Mouse (Mus musculus) forebrain, embryonic 16.5 days (tissue): ENCODE measurements at regions not wholly inside any gene's neighbourhood (a gene's known extent, or its start where the extent isn't known, plus 50 kb on each side); places are given as distances from the start of the nearest gene placed in this dataset.

Source experiments
- ATAC-seq: fragments of 200-750 bp; cut with Nextera tagmentation; 2 replicates; pipeline ENCODE4 v1.8.0; 2017; ENCODE audit warnings: mild to moderate bottlenecking, moderate library complexity
- H3K27ac ChIP-seq: fragments of 300-500 bp; sonication (generic); 2 replicates; pipeline ENCODE4 v1.5.1; 2014; ENCODE audit warnings: low read length, control low read depth
- H3K27me3 ChIP-seq: fragments of 300-500 bp; sonication (generic); replicated peaks from 2 replicates; pipeline ENCODE4 v1.6.1; 2014; ENCODE audit warnings: low read length; ENCODE audit not compliant: control insufficient read depth, insufficient read depth
- H3K36me3 ChIP-seq: fragments of 300-500 bp; sonication (generic); 2 replicates; pipeline ENCODE4 v1.6.1; 2014; ENCODE audit not compliant: control insufficient read depth, insufficient read depth
- H3K4me1 ChIP-seq: fragments of 300-500 bp; sonication (generic); replicated peaks from 2 replicates; pipeline ENCODE4 v1.6.1; 2014; ENCODE audit warnings: low read length; ENCODE audit not compliant: control insufficient read depth, insufficient read depth
- H3K4me2 ChIP-seq: fragments of 300-500 bp; sonication (generic); 2 replicates; pipeline ENCODE4 v1.6.1; 2014; ENCODE audit warnings: mild to moderate bottlenecking, low read length, control low read depth
- H3K4me3 ChIP-seq: fragments of 300-500 bp; sonication (generic); replicated peaks from 2 replicates; pipeline ENCODE4 v1.5.1; 2014; ENCODE audit warnings: mild to moderate bottlenecking, low read length, control low read depth
- H3K9ac ChIP-seq: fragments of 300-500 bp; sonication (generic); replicated peaks from 2 replicates; pipeline ENCODE4 v1.6.1; 2014; ENCODE audit warnings: low read depth, low read length, control low read depth
- H3K9me3 ChIP-seq: fragments of 300-500 bp; sonication (generic); 2 replicates; pipeline ENCODE4 v1.6.1; 2016; ENCODE audit warnings: low read length; ENCODE audit not compliant: control insufficient read depth
- WGBS: fragments of 180-500 bp; shearing (Covaris S2); extraction: QIAGEN DNeasy Blood & Tissue Kit; methylation state at CpG from one replicate; pipeline ENCODE4 v1.1.7; 2014; 5-methylcytosine and 5-hydroxymethylcytosine counted together

GRCm38 (mm10) chr7:77502608-77503007 lies 1235.2 kb downstream of the Ntrk3 start:
- 91% methylated on average over 4 of the region's 4 CpGs for WGBS
- ATAC-seq: no peak
- H3K4me1 ChIP-seq: no peaks in the 10 kb centered on the region
- no peaks in the 10 kb centered on the region for H3K27me3 ChIP-seq
- no peak overlapping the region for H3K9ac ChIP-seq
- H3K36me3 ChIP-seq: no peaks in the 10 kb centered on the region
- no peak overlapping the region for H3K27ac ChIP-seq
- H3K4me2 ChIP-seq: no peak overlapping the region
- H3K9me3 ChIP-seq: no peaks in the 10 kb centered on the region
- H3K4me3 ChIP-seq: no peak overlapping the region

GRCm38 (mm10) chr7:77495066-77495465 lies 1242.7 kb downstream of the Ntrk3 start:
- no peaks in the 10 kb centered on the region for H3K9me3 ChIP-seq
- H3K4me1 ChIP-seq: no peaks in the 10 kb centered on the region
- H3K9ac ChIP-seq: no peak overlapping the region
- H3K27me3 ChIP-seq: no peaks in the 10 kb centered on the region
- ATAC-seq: no peak
- H3K4me2 ChIP-seq: no peak overlapping the region
- H3K27ac ChIP-seq: no peak overlapping the region
- no peaks in the 10 kb centered on the region for H3K36me3 ChIP-seq
- WGBS: 85% methylated on average over 3 of the region's 3 CpGs
- H3K4me3 ChIP-seq: no peak overlapping the region

- Histone ChIP-seq H3K9ac (no peak overlapping the region), H3K4me3 (no peak overlapping the region), H3K4me1 (no peaks in the 10 kb centered on the region), H3K27ac (no peak overlapping the region), H3K27me3 (no peaks in the 10 kb centered on the region), H3K36me3 (no peaks in the 10 kb centered on the region), H3K4me2 (no peak overlapping the region), H3K9me3 (no peaks in the 10 kb centered on the region)
- 74% methylated on average over 2 of the region's 2 CpGs for WGBS
- no peak for ATAC-seq
Observed at GRCm38 (mm10) chr7:77477519-77477918, 1247.8 kb downstream of the Agbl1 start.

- 36% methylated on average over 2 of the region's 2 CpGs for WGBS
- H3K36me3 ChIP-seq: no peaks in the 10 kb centered on the region
- H3K9ac ChIP-seq: no peak overlapping the region
- no peak overlapping the region for H3K4me2 ChIP-seq
- H3K4me3 ChIP-seq: no peak overlapping the region
- no peaks in the 10 kb centered on the region for H3K9me3 ChIP-seq
- no peak overlapping the region for H3K27ac ChIP-seq
- no peaks in the 10 kb centered on the region for H3K27me3 ChIP-seq
- H3K4me1 ChIP-seq: peaks cover 6% of the 10 kb centered on the region; the same call in 1 of the 2 replicates
- no peak for ATAC-seq
Observed at GRCm38 (mm10) chr7:77446052-77446367, 1216.3 kb downstream of the Agbl1 start.

- H3K4me3 ChIP-seq: no peak overlapping the region
- no peak for ATAC-seq
- WGBS: 38% methylated on average over 11 of the region's 11 CpGs
- no peak overlapping the region for H3K9ac ChIP-seq
- peak overlapping the region; percentile 16; the same call in 1 of the 2 replicates for H3K4me2 ChIP-seq
- H3K36me3 ChIP-seq: no peaks in the 10 kb centered on the region
- no peaks in the 10 kb centered on the region for H3K9me3 ChIP-seq
- no peaks in the 10 kb centered on the region for H3K27me3 ChIP-seq
- peaks cover 6% of the 10 kb centered on the region; the same call in 1 of the 2 replicates for H3K4me1 ChIP-seq
- H3K27ac ChIP-seq: no peak overlapping the region
Observed at GRCm38 (mm10) chr7:77445352-77446051, 1215.8 kb downstream of the Agbl1 start.

GRCm38 (mm10) chr7:77441622-77442021 lies 1211.9 kb downstream of the Agbl1 start:
- no peak overlapping the region for H3K9ac ChIP-seq
- peaks cover 6% of the 10 kb centered on the region; the same call in 1 of the 2 replicates for H3K4me1 ChIP-seq
- no peak for ATAC-seq
- H3K36me3 ChIP-seq: no peaks in the 10 kb centered on the region
- H3K27ac ChIP-seq: no peak overlapping the region
- H3K27me3 ChIP-seq: no peaks in the 10 kb centered on the region
- WGBS: 64% methylated on average over 2 of the region's 2 CpGs
- H3K4me3 ChIP-seq: no peak overlapping the region
- no peaks in the 10 kb centered on the region for H3K9me3 ChIP-seq
- H3K4me2 ChIP-seq: no peak overlapping the region

GRCm38 (mm10) chr7:77413606-77414005 lies 1183.9 kb downstream of the Agbl1 start:
- Histone ChIP-seq H3K4me2 (no peak overlapping the region), H3K9ac (no peak overlapping the region), H3K9me3 (no peaks in the 10 kb centered on the region), H3K4me1 (no peaks in the 10 kb centered on the region), H3K27me3 (no peaks in the 10 kb centered on the region), H3K27ac (no peak overlapping the region), H3K4me3 (no peak overlapping the region), H3K36me3 (no peaks in the 10 kb centered on the region)
- 79% methylated on average over 4 of the region's 4 CpGs for WGBS
- no peak for ATAC-seq
